In genomic region chr17:29337979-29338823, GRCm38 (mm10) we compare ENCODE assay signal across 10 mouse cellular contexts. TPM values are rescaled to one million over a fixed set of nuclear protein-coding genes. Genes with fewer than 3 reads are reported as not detected.
DNase-seq lines count a peak whose midpoint lies in the region; ATAC-seq and TF ChIP-seq lines count a peak whose summit lies in the region.
"Had no signal": no experiment of that assay in that cellular context is flagged by ENCODE, and none has a peak within 500 bp of the region (broad histone marks: within the 10 kb centered on the region; RNA-seq: fewer than 3 reads in every experiment).

No protein-coding gene starts in this region.

- H3K4me2 ChIP-seq in myocyte (ENCODE audit: low read depth): no peak overlapping the region
- H3K4me2 ChIP-seq: midbrain, embryonic 12.5 days had no signal

- H3K79me2 ChIP-seq in myocyte (ENCODE audit: control insufficient read depth, insufficient read depth): no peaks in the 10 kb centered on the region

- TF ChIP-seq POLR2A in myocyte (IDR thresholded peaks at IDR 0.05; ENCODE audit: insufficient read length, low read depth): no peak

- no peak for DNase-seq in frontal cortex, postnatal 36 days (ENCODE audit: low spot score in 2 of 2)
- no peak for DNase-seq in left cerebral cortex, adult 2 months (ENCODE audit: extremely low spot score in 1 of 2, low spot score in 2 of 2)
- no peak for DNase-seq in left cerebral cortex, adult 18-20 months (ENCODE audit: low spot score in 2 of 2)
- no peak for DNase-seq in ovary, postnatal 36 days (ENCODE audit: low spot score)
- DNase-seq in right cerebral cortex, postnatal 25 days: no peak

- H3K27ac ChIP-seq in left cerebral cortex, adult 2 months: peak overlapping the region; percentile 59
- peak overlapping the region; percentile 45 for H3K27ac ChIP-seq in brown adipose tissue, adult 24 weeks (replicated peaks; ENCODE audit: low read depth, low read length)
- H3K27ac ChIP-seq: midbrain, embryonic 12.5 days had no signal

- H3K4me3 ChIP-seq in left cerebral cortex, adult 2 months: no peak overlapping the region
- no peak overlapping the region for H3K4me3 ChIP-seq in brown adipose tissue, adult 24 weeks (ENCODE audit: insufficient read depth, low read depth, low read length)
- no peak overlapping the region for H3K4me3 ChIP-seq in myocyte
- H3K4me3 ChIP-seq: midbrain, embryonic 12.5 days had no signal

- H3K27me3 ChIP-seq in myocyte (ENCODE audit: control insufficient read depth, insufficient read depth, insufficient read length): no peaks in the 10 kb centered on the region
- H3K27me3 ChIP-seq: CH12.LX; midbrain, embryonic 12.5 days had no signal

- peak; percentile 13; the same call in 1 of the 2 replicates for ATAC-seq in frontal cortex, adult (ENCODE audit: low TSS enrichment)

- H3K36me3 ChIP-seq in myocyte (ENCODE audit: control insufficient read depth, insufficient read depth): peaks cover 28% of the 10 kb centered on the region

- H3ac ChIP-seq in myocyte (ENCODE audit: control insufficient read depth, insufficient read length): no peak overlapping the region

- peaks cover 50% of the 10 kb centered on the region for H3K4me1 ChIP-seq in brown adipose tissue, adult 24 weeks (ENCODE audit: control insufficient read depth, insufficient read depth, insufficient read length, low read length)

- intact Hi-C loops in left cerebral cortex, adult 2 months (cut with DNase I): no loop called here

- TF ChIP-seq CTCF in left cerebral cortex, adult 2 months (IDR thresholded peaks at IDR 0.05): no peak

TF ChIP-seq in myocyte, 11 proteins besides CTCF, POLR2A, EP300 and RAD21:
- TF ChIP-seq POLR2AphosphoS2 (IDR thresholded peaks at IDR 0.05; ENCODE audit: insufficient read length, low read depth) (no peak), MAX (IDR thresholded peaks at IDR 0.05; ENCODE audit: low read depth) (no peak), CEBPB (IDR thresholded peaks at IDR 0.05; ENCODE audit: insufficient read depth, poor library complexity, severe bottlenecking) (no peak), REST (IDR thresholded peaks at IDR 0.05; ENCODE audit: insufficient read depth, insufficient read length) (no peak), SRF (IDR thresholded peaks at IDR 0.05; ENCODE audit: control insufficient read depth, insufficient read length, low read depth) (no peak), MYOD1 (IDR thresholded peaks at IDR 0.05; ENCODE audit: control insufficient read depth in 1 of 3, insufficient read length in 2 of 3, low read depth in 2 of 3) (peak in 2 of 3 experiments; percentile 84 to 92), E2F4 (IDR thresholded peaks at IDR 0.05; ENCODE audit: insufficient read depth) (no peak), TCF12 (IDR thresholded peaks at IDR 0.05; ENCODE audit: insufficient read depth, poor library complexity, severe bottlenecking) (peak; percentile 49), USF1 (IDR thresholded peaks at IDR 0.05; ENCODE audit: low read depth) (no peak), MYOG (IDR thresholded peaks at IDR 0.05; ENCODE audit: control insufficient read depth in 1 of 3, insufficient read depth in 1 of 3, insufficient read length in 2 of 3, low read depth in 2 of 3) (peak; percentile 42 to 95 (median 82)), TCF3 (IDR thresholded peaks at IDR 0.05; ENCODE audit: insufficient read length, low read depth) (peak; percentile 71)

RNA-seq across cellular contexts. Expression of gene Mtch1, which starts 9.5 kb away (rescaled TPM):
- total RNA-seq in left cerebral cortex, adult 2 months (2021): 100 to 1,000 TPM; 537 to 552 TPM
- total RNA-seq in left cerebral cortex, adult 18-20 months (2021): 100 to 1,000 TPM; 592 to 615 TPM
- polyA plus RNA-seq in brown adipose tissue, adult 24 weeks (2012; ENCODE audit: insufficient read depth, insufficient read length, missing spikeins): 261 and 305 TPM in 2 replicates
- polyA plus RNA-seq in myocyte (2012; fragmentation: generic; extraction: Trizol): 741 TPM

RNA-seq across cellular contexts. Expression of gene Pi16, which starts 20.7 kb away (rescaled TPM):
- 1 to 10 TPM; 1.2 to 1.4 TPM for total RNA-seq in left cerebral cortex, adult 2 months (2021)
- 1 to 10 TPM; 1.4 to 2.0 TPM for total RNA-seq in left cerebral cortex, adult 18-20 months (2021)
- 32.6 and 73.5 TPM in 2 replicates for polyA plus RNA-seq in brown adipose tissue, adult 24 weeks (2012; ENCODE audit: insufficient read depth, insufficient read length, missing spikeins)
- polyA plus RNA-seq in myocyte (2012; fragmentation: generic; extraction: Trizol): 7.1 TPM

RNA-seq across cellular contexts. Expression of gene Fgd2, which starts 22.5 kb away (rescaled TPM):
- 1 to 10 TPM; 5.4 to 7.4 TPM for total RNA-seq in left cerebral cortex, adult 2 months (2021)
- total RNA-seq in left cerebral cortex, adult 18-20 months (2021): 1 to 10 TPM; 5.0 to 6.0 TPM
- 2.1 and 3.4 TPM in 2 replicates for polyA plus RNA-seq in brown adipose tissue, adult 24 weeks (2012; ENCODE audit: insufficient read depth, insufficient read length, missing spikeins)
- 0.54 TPM for polyA plus RNA-seq in myocyte (2012; fragmentation: generic; extraction: Trizol)
